Mouse (Mus musculus) left cerebral cortex, adult 18-20 months (tissue): ENCODE data around the gene Olfm1. TPM values are rescaled to one million over a fixed set of nuclear protein-coding genes. Genes with fewer than 3 reads are reported as not detected.

ENCODE experiments used
- DNase-seq, 2 experiments: peaks; one replicate each; pipeline ENCODE4 v3.0.0; 2021 to 2022; ENCODE audit warnings: low spot score in 2 of 2, mixed read lengths in 1 of 2
- total RNA-seq, 2 experiments: library from RNA; stranded (reverse); gene quantifications; 2 replicates each; pipeline ENCODE4 v1.2.3; 2021

Gene Olfm1
- total RNA-seq, 2 experiments from 2014 or later: 1,494 to 1,506 TPM

GRCm38 (mm10) chr2:28226971-28227370 is 34.2 kb downstream of the Olfm1 start:
- DNase-seq: no peak

GRCm38 (mm10) chr2:28227589-28228191 is 34.9 kb downstream of the Olfm1 start:
- DNase-seq: no peak

DNA sequence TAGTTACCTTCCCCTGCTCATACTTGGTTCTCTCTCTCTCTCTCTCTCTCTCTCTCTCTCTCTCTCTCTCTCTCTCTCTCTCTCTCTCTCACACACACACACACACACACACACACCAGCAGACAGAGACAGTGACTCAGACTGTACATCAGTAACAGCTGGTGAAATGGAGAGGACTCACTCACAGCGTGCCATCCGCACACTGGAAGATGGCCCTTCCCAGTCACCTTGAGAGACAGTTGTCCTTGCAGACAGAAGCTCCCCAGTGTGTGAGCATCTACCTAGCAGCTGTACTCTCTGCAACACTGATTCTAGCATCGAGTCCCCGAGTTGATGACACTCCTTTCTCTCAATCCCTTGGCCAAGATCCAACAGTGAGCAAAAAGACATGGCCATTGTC is 35.6 kb downstream of the Olfm1 start:
- DNase-seq: no peak

GRCm38 (mm10) chr2:28235129-28235528 is 42.3 kb downstream of the Olfm1 start:
- no peak for DNase-seq

GRCm38 (mm10) chr2:28236447-28236846 is 43.7 kb downstream of the Olfm1 start:
- no peak for DNase-seq

GRCm38 (mm10) chr2:28239616-28240015 is 46.8 kb downstream of the Olfm1 start:
- DNase-seq: no peak

DNA sequence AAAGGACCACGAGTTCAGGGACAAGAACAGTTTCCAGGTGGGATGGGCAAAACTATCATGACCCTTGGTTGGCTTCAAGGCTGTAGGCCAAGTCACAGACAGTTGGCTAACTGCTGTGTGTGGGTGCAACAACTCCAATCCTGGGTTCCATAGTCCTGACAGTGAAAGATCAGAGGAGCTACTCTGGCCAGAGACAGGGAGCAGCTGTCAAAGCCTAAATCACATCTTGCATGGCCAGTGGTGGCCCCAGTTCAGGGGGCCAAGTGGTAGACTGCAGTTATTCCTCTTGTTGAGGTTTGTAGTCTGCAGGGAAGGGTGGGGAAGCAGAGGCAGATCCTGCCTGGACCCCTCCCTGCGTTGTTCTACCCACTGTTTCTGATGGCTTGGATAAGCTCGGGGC is 48.1 kb downstream of the Olfm1 start:
- no peak for DNase-seq

- DNase-seq: no peak
Measured at GRCm38 (mm10) chr2:28241520-28242221, 48.9 kb downstream of the Olfm1 start.

DNA sequence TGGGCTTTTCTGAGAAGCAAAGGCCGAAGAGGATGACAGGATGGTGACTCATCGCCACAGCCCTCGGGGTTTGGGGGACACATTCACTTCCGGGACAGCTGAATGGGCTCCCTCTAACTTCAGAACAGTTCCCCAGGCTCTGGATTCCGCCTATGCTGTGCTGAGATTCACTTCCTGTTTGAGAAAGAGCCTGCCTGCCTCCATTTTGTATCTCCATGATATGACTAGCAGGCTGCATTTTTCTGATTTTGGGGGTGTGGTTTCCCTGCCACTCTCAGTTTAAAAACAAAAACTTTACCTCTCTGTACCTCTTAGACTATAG is 49.4 kb downstream of the Olfm1 start:
- no peak for DNase-seq

DNA sequence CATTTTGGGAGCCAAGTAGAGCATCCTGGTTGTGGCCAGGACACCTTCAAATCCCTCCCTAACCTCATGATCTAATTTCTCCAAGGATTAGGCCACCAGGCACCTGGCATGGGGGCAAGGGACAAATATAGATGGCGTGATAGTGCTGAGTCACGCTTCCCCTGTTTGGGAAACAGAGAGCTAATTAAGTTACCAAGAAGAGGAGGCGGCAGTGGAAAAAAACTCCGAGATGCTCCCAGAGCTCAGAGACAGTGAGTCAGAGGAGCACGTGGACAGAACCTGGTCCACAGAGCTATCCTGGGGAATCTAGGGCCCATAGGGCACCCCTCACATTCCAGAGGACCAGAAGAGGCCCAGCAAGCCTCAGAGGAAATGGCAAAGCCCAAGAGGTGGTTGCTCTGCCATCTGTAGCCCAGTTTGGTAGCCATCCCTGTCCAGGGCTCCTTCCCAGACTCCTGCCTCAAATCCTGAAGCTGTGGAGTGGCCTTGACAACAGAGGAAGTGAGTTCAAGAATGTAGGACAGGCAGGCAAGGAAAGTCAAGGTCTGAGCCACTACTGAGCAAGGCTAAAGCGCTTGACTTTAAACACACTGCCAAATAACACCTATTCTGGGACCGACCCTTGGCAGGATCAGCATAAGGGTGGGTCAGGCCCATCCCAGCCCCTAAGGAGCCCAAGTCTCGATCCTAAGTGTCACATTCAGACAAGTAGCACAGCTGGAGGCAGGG is 52.0 kb downstream of the Olfm1 start:
- DNase-seq: peak; percentile 67 to 78

DNA sequence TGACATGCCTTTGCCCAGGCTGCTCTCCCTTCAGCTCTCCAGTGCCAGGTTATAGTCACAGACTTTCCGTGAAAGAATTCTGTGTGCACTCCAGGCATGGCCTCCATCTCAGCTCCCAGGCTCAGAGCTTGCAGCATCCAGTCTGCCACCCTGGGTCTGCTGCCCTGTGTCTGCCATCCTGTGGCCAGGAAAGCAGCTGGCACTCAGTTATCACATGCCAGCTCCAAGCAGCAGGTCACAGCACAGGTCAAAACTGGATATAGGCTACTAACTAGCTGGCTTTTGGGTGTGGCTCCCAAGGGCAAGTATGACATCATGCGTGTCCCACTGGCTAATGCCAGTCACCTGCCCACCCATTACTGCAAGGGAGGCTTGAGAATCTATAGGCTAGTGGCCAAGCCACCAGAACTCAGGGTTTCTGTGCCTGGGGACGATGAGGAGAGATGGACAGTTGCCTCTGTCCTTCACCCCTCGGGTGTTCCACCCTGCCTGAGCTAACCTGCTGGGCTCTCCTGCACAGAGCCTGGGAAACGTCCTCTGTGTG is 53.4 kb downstream of the Olfm1 start:
- no peak for DNase-seq

GRCm38 (mm10) chr2:28247098-28247497 is 54.3 kb downstream of the Olfm1 start:
- no peak for DNase-seq

- peak in 1 of 2 experiments; percentile 53 for DNase-seq
Measured at GRCm38 (mm10) chr2:28252554-28252953, 59.8 kb downstream of the Olfm1 start.

DNA sequence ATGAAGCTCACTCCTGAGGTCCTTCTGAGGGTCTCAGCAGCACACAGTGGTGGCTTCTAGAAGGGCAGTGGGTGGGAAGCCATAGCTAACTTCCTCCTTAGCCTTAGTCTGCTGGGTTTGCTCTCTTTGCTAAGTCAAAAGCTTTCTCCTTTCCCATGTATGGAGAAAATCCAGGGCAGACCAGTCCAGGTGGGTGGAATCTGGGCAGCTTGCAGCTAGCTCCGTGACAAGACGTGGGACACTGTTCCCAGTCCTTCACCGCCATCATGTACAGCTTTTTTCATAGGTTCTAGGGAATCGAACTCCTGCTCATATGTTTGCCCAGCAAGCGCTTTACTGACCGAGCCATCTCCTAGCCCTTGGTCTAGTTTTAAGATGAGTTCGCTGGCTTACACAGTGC is 63.2 kb downstream of the Olfm1 start:
- DNase-seq: peak in 1 of 2 experiments; percentile 60

GRCm38 (mm10) chr2:28261438-28261837 is 68.6 kb downstream of the Olfm1 start:
- no peak for DNase-seq

DNA sequence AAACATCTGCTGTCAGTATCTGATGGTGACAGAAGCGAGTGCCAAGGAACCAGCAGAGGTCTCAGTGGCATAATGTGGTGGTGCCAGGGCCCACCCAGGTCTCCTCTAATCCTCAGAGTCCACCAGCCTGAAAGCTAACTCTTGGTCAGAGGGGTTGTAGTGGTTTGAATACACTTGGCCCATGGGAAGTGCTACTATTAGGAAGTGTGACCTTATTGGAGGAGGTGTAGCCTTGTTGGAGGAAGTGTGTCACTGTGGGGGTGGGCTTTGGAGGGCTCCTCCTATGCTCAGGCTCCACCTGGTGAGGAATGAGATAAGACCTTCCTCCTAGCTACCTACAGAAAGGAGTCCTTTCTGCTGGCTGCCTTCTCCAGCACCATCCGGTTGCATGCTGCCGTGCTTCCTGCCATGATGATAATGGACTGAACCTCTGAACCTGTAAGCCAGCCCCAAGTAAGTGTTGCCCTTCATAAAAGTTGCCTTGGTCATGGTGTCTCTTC is 75.0 kb downstream of the Olfm1 start:
- no peak for DNase-seq

GRCm38 (mm10) chr2:28270561-28270960 is 77.8 kb downstream of the Olfm1 start:
- DNase-seq: no peak

DNA sequence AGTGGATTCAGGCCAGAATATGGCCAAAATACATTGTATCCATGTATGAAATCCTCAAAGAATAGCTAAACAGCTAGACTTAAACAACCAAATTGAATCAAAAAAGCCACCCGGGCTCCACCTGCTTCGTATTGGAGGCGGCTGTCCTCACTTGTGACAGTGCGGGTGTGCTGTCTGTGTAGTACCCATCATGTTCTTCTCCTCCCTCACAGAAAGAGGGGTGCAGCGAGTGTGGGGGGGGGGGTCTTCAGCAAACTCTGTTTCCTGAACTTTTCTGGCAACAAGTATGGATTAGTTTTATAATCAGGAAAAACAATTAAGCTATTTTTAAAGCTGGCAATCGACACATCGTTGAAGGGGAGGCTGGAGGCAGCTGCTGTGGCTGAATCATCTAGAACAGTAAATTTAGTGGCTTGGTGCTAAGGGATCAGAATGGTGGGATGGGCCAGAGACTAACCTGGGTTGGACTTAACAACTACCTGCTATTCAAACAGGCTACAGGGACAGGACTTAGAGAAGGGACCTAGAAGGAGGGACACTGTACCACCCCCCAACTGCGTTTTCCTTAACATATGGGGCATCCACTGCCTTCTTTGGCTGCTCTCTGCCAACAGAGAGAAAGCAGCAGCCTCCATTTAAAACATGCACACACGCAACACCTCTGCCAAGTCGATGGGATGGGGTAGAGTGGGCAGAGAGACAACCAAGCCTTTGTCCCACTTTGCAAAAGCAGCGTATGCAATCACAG is 79.6 kb downstream of the Olfm1 start:
- peak; percentile 57 to 77 for DNase-seq

- no peak for DNase-seq
Measured at GRCm38 (mm10) chr2:28274006-28274405, 81.2 kb downstream of the Olfm1 start.

GRCm38 (mm10) chr2:28275345-28275744 is 82.6 kb downstream of the Olfm1 start:
- no peak for DNase-seq

- peak; percentile 71 to 78 for DNase-seq
Measured at GRCm38 (mm10) chr2:28278150-28278549, 85.4 kb downstream of the Olfm1 start.
